Mouse (Mus musculus): ENCODE measurements around the gene Defb45. TPM values are rescaled to one million over a fixed set of nuclear protein-coding genes. Genes with fewer than 3 reads are reported as not detected.

Defb45 gene
- total RNA-seq, 2 experiments from 2014 or later = not detected

GRCm38 (mm10) chr2:152612193-152612592, 13.0 kb upstream of the Defb45 start:
- no peak for ATAC-seq (replicated peaks; ENCODE audit: low FRiP score, poor library complexity, severe bottlenecking)

GRCm38 (mm10) chr2:152608719-152609118, 9.5 kb upstream of the Defb45 start:
- no peak for ATAC-seq (replicated peaks; ENCODE audit: low FRiP score, poor library complexity, severe bottlenecking)

GRCm38 (mm10) chr2:152607746-152608145, 8.5 kb upstream of the Defb45 start:
- ATAC-seq (replicated peaks; ENCODE audit: low FRiP score, poor library complexity, severe bottlenecking) = no peak

- ATAC-seq (replicated peaks; ENCODE audit: low FRiP score, poor library complexity, severe bottlenecking) = no peak
These were observed 4.9 kb upstream of the Defb45 start, which contains the start of gene Defb36 for GRCm38 (mm10) chr2:152604057-152604456. Gene Defb36 (plus strand): TSS chr2:152604327.

- ATAC-seq (replicated peaks; ENCODE audit: low FRiP score, poor library complexity, severe bottlenecking) = no peak; the same call in 1 of the 2 replicates
These were observed 2.2 kb upstream of the Defb45 start for GRCm38 (mm10) chr2:152601275-152601960.

GRCm38 (mm10) chr2:152600076-152600475, 877 bp upstream of the Defb45 start:
- no peak for ATAC-seq (replicated peaks; ENCODE audit: low FRiP score, poor library complexity, severe bottlenecking)

- no peak for ATAC-seq (replicated peaks; ENCODE audit: low FRiP score, poor library complexity, severe bottlenecking)
These were observed 10.2 kb downstream of the Defb45 start for GRCm38 (mm10) chr2:152589021-152589420.

- no peak for ATAC-seq (replicated peaks; ENCODE audit: low FRiP score, poor library complexity, severe bottlenecking)
These were observed 10.7 kb downstream of the Defb45 start for GRCm38 (mm10) chr2:152588450-152588849.

- ATAC-seq (replicated peaks; ENCODE audit: low FRiP score, poor library complexity, severe bottlenecking) = no peak
These were observed 12.2 kb downstream of the Defb45 start for GRCm38 (mm10) chr2:152586926-152587560.

GRCm38 (mm10) chr2:152580612-152581011, 18.6 kb downstream of the Defb45 start:
- no peak for ATAC-seq (replicated peaks; ENCODE audit: low FRiP score, poor library complexity, severe bottlenecking)

- no peak for ATAC-seq (replicated peaks; ENCODE audit: low FRiP score, poor library complexity, severe bottlenecking)
These were observed 19.1 kb downstream of the Defb45 start, which contains the start of gene Defb19 for GRCm38 (mm10) chr2:152580107-152580506. Gene Defb19 (minus strand): TSS chr2:152580312.

- ATAC-seq (replicated peaks; ENCODE audit: low FRiP score, poor library complexity, severe bottlenecking) = no peak
These were observed 25.7 kb downstream of the Defb45 start for GRCm38 (mm10) chr2:152573484-152573883.

- ATAC-seq (replicated peaks; ENCODE audit: low FRiP score, poor library complexity, severe bottlenecking) = no peak
These were observed 26.9 kb downstream of the Defb45 start, which contains the start of gene Defb21 for GRCm38 (mm10) chr2:152572114-152572794. Gene Defb21 (plus strand): TSS chr2:152572744.

- ATAC-seq (replicated peaks; ENCODE audit: low FRiP score, poor library complexity, severe bottlenecking) = no peak
These were observed 28.9 kb downstream of the Defb45 start for GRCm38 (mm10) chr2:152570313-152570712.

- no peak for ATAC-seq (replicated peaks; ENCODE audit: low FRiP score, poor library complexity, severe bottlenecking)
These were observed 29.3 kb downstream of the Defb45 start for GRCm38 (mm10) chr2:152569881-152570280.

- no peak for ATAC-seq (replicated peaks; ENCODE audit: low FRiP score, poor library complexity, severe bottlenecking)
These were observed 30.2 kb downstream of the Defb45 start, which contains the start of gene Gm17416 for GRCm38 (mm10) chr2:152569038-152569437. Gene Gm17416 (plus strand): TSS chr2:152569338.

- no peak for ATAC-seq (replicated peaks; ENCODE audit: low FRiP score, poor library complexity, severe bottlenecking)
These were observed 42.5 kb downstream of the Defb45 start for GRCm38 (mm10) chr2:152556655-152557054.

- ATAC-seq (replicated peaks; ENCODE audit: low FRiP score, poor library complexity, severe bottlenecking) = no peak
These were observed 45.3 kb downstream of the Defb45 start for GRCm38 (mm10) chr2:152553774-152554423.

GRCm38 (mm10) chr2:152548124-152548523, 51.1 kb downstream of the Defb45 start:
- ATAC-seq (replicated peaks; ENCODE audit: low FRiP score, poor library complexity, severe bottlenecking) = no peak

- no peak for ATAC-seq (replicated peaks; ENCODE audit: low FRiP score, poor library complexity, severe bottlenecking)
These were observed 54.5 kb downstream of the Defb45 start for GRCm38 (mm10) chr2:152544691-152545090.

Data from erythroblast, adult 5-6 weeks (primary cell).